Mouse (Mus musculus) lung, embryonic 16.5 days (tissue): Measurements from ENCODE around the gene Cish. TPM values are rescaled to one million over a fixed set of nuclear protein-coding genes. Genes with fewer than 3 reads are reported as not detected.

Source experiments
- ATAC-seq: fragments of 200-750 bp; cut with Nextera tagmentation; 2 replicates; pipeline ENCODE4 v1.8.0; 2017; ENCODE audit warnings: low read depth, mild to moderate bottlenecking, moderate library complexity
- H3K27ac ChIP-seq: fragments of 300-500 bp; sonication (generic); 2 replicates; pipeline ENCODE4 v1.5.1; 2014; ENCODE audit warnings: mild to moderate bottlenecking, control low read depth, low read length
- H3K27me3 ChIP-seq: fragments of 300-500 bp; sonication (generic); 2 replicates; pipeline ENCODE4 v1.6.1; 2014; ENCODE audit warnings: low read depth, low read length, mixed read lengths; ENCODE audit not compliant: control insufficient read depth, insufficient read depth
- H3K36me3 ChIP-seq: fragments of 300-500 bp; sonication (generic); 2 replicates; pipeline ENCODE4 v1.6.1; 2014; ENCODE audit warnings: low read length; ENCODE audit not compliant: control insufficient read depth, insufficient read depth
- H3K4me1 ChIP-seq: fragments of 300-500 bp; sonication (generic); replicated peaks from 2 replicates; pipeline ENCODE4 v1.6.1; 2014; ENCODE audit warnings: low read length, mixed read lengths; ENCODE audit not compliant: control insufficient read depth, insufficient read depth
- H3K4me2 ChIP-seq: fragments of 300-500 bp; sonication (generic); 2 replicates; pipeline ENCODE4 v1.6.1; 2014; ENCODE audit warnings: low read depth, low read length, control low read depth
- H3K4me3 ChIP-seq: fragments of 300-500 bp; sonication (generic); 2 replicates; pipeline ENCODE4 v1.5.1; 2014; ENCODE audit warnings: mild to moderate bottlenecking, low read length, control low read depth
- H3K9ac ChIP-seq: fragments of 300-500 bp; sonication (generic); 2 replicates; pipeline ENCODE4 v1.6.1; 2014; ENCODE audit warnings: low read length, control low read depth
- H3K9me3 ChIP-seq: fragments of 300-500 bp; sonication (generic); 2 replicates; pipeline ENCODE4 v1.6.1; 2016; ENCODE audit warnings: low read length; ENCODE audit not compliant: control insufficient read depth
- WGBS: fragments of 180-500 bp; shearing (Covaris S2); extraction: QIAGEN DNeasy Blood & Tissue Kit; methylation state at CpG from one replicate; pipeline ENCODE4 v1.1.7; 2014; 5-methylcytosine and 5-hydroxymethylcytosine counted together
- polyA plus RNA-seq: library from polyadenylated mRNA; unstranded; fragments of >200 nt; fragmentation: Nextera tagmentation; extraction: Ambion mirVana; gene quantifications from 2 replicates; pipeline ENCODE4 v1.2.1, GENCODE M21; 2015

Cish gene
- polyA plus RNA-seq, 1 experiment from 2014 or later, result 19.3 TPM

DNA sequence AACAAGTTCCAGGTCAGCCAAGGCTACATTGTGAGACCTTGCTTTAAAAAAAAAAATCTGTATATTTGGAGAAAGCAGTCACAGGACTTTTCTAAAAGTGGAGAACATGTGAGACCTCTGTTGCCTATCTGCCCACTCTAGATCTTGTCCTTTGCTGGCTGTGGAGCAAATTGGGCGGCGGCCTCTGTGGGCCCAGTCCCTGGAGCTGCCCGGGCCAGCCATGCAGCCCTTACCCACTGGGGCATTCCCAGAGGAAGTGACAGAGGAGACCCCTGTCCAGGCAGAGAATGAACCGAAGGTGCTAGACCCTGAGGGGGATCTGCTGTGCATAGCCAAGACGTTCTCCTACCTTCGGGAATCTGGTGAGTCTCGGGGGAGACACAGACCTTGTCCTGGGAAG lies 4.0 kb downstream of the Cish start:
- Histone ChIP-seq H3K4me2 (no peak overlapping the region), H3K9ac (no peak overlapping the region), H3K4me3 (no peak overlapping the region), H3K4me1 (peaks cover 21% of the 10 kb centered on the region), H3K27ac (no peak overlapping the region), H3K9me3 (no peaks in the 10 kb centered on the region), H3K27me3 (no peaks in the 10 kb centered on the region), H3K36me3 (peaks cover 14% of the 10 kb centered on the region)
- no peak for ATAC-seq
- WGBS, result 81% methylated on average over 7 of the region's 7 CpGs

DNA sequence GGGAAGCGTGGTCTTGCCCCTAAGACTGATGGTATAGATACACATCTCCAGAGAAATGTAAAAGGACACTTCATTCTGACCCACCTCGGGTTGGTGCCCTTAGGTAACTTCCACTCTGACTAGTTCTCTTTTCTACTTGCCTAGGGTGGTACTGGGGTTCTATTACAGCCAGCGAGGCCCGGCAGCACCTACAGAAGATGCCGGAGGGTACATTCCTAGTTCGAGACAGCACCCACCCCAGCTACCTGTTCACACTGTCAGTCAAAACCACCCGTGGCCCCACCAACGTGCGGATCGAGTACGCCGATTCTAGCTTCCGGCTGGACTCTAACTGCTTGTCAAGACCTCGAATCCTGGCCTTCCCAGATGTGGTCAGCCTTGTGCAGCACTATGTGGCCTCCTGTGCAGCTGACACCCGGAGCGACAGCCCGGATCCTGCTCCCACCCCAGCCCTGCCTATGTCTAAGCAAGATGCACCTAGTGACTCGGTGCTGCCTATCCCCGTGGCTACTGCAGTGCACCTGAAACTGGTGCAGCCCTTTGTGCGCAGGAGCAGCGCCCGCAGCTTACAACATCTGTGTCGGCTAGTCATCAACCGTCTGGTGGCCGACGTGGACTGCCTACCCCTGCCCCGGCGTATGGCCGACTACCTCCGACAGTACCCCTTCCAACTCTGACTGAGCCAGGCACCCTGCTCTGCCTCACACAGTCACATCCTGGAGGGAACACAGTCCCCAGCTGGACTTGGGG lies 4.6 kb downstream of the Cish start:
- WGBS, result 90% methylated on average over 30 of the region's 30 CpGs
- no peak overlapping the region for H3K27ac ChIP-seq
- H3K9me3 ChIP-seq, result no peaks in the 10 kb centered on the region
- no peaks in the 10 kb centered on the region for H3K27me3 ChIP-seq
- no peak overlapping the region for H3K4me2 ChIP-seq
- H3K36me3 ChIP-seq, result peaks cover 14% of the 10 kb centered on the region
- H3K4me1 ChIP-seq, result peaks cover 24% of the 10 kb centered on the region
- ATAC-seq, result no peak
- H3K9ac ChIP-seq, result no peak overlapping the region
- H3K4me3 ChIP-seq, result no peak overlapping the region

DNA sequence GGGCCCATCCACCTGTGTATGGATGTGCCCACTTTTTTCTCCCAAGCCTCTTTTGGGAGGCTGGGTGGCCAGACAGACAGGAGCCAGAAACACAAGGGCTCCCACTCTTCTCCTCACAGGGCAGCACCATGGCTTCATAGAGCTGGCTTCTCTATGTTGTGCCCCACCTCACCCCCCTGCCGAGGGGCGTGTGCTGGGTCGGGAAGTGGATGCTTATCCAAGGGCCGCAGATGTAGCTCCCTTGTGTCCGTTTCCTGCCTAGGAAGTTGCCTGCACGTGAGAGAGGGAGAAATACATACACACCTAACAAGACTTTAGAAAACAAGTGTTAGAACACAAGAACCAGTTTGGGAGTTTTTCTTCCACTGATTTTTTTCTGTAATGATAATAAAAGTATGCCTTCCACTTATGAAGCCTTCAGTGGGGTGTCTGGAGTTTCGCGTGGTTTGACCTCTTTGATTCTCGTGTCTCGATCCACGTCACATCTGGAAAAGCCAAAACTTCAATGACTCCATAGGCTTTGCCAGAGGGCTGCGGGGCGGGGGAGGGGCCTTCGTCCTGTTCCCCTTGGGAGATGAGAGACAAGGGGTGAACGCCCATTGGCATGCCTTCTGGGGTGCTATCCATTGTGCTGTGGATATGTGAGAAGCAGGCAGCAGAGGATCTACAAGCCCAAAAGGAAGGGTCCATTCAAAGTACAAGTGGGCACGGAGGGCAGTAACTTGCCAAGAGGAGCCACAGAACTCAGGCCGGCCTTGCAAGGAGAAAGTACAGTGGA lies 5.9 kb downstream of the Cish start:
- Histone ChIP-seq H3K9ac (no peak overlapping the region), H3K4me2 (no peak overlapping the region), H3K9me3 (no peaks in the 10 kb centered on the region), H3K27ac (peak overlapping the region; percentile 64), H3K4me1 (peaks cover 27% of the 10 kb centered on the region), H3K36me3 (peaks cover 14% of the 10 kb centered on the region), H3K4me3 (no peak overlapping the region), H3K27me3 (no peaks in the 10 kb centered on the region)
- ATAC-seq, result no peak
- WGBS, result 69% methylated on average over 17 of the region's 17 CpGs

DNA sequence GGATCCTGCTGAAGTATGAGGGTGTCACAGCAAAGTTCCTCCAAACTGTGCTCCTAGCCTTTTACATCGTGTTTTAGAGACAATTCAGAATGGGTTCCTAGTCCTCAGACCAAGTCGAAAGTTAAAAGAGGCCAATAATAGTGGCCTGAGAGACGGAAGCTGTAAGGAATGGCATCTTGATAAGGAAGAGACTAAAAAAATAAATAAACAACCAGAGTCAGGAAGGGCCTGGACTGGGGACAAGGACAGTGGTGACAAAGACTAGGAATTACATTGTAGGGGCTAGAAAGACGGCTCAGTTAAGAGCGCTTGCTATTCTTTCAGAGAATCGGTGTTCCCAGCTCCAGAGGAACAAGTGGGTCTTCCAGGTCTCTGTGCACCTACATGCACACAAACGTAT lies 6.8 kb downstream of the Cish start:
- H3K27me3 ChIP-seq, result no peaks in the 10 kb centered on the region
- WGBS, result 44% methylated on average over 7 of the region's 7 CpGs
- no peaks in the 10 kb centered on the region for H3K9me3 ChIP-seq
- H3K4me1 ChIP-seq, result peaks cover 30% of the 10 kb centered on the region
- H3K4me2 ChIP-seq, result no peak overlapping the region
- H3K4me3 ChIP-seq, result no peak overlapping the region
- no peak for ATAC-seq
- H3K27ac ChIP-seq, result peak overlapping the region; percentile 64
- H3K9ac ChIP-seq, result no peak overlapping the region
- H3K36me3 ChIP-seq, result peaks cover 14% of the 10 kb centered on the region

DNA sequence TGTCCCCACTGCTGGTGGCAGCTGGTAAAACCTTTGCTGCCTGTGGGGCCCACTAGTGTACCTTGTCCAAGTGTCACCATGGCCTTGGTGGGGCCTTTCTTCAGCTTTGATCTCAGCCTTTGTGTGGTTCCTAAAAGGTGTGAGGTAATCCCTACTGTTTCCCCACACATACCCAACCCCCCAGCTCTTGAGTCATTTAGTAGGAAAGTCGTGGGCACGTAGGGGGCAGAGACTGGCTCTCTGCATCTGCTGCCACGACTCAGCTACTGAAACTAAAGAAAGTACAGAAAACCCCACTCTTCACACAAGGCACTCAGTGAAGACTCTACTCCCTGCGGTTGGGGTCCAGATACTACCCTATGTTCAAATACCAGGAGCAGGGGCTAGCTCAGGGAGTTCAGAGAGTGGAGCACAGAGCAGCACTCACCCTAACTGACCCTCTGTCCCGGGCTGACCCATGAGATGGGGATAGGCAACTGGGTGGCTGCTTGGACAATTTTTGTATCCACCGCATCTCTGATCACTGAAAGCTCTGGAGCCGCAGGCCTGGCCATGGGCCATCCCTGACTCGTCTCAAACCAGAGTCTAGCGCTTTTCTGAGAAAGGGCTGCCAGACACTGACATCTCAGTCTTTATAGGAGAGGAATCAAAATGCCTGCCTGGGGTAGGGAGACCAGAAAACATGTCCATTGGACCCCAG lies 7.4 kb downstream of the Cish start:
- Histone ChIP-seq H3K9ac (no peak overlapping the region; the same call in 1 of the 2 replicates), H3K27me3 (no peaks in the 10 kb centered on the region), H3K4me3 (no peak overlapping the region), H3K4me1 (peaks cover 32% of the 10 kb centered on the region), H3K9me3 (no peaks in the 10 kb centered on the region), H3K36me3 (peaks cover 14% of the 10 kb centered on the region), H3K4me2 (no peak overlapping the region), H3K27ac (peak overlapping the region; percentile 64; the same call in 1 of the 2 replicates)
- ATAC-seq, result no peak
- 66% methylated on average over 9 of the region's 9 CpGs for WGBS

DNA sequence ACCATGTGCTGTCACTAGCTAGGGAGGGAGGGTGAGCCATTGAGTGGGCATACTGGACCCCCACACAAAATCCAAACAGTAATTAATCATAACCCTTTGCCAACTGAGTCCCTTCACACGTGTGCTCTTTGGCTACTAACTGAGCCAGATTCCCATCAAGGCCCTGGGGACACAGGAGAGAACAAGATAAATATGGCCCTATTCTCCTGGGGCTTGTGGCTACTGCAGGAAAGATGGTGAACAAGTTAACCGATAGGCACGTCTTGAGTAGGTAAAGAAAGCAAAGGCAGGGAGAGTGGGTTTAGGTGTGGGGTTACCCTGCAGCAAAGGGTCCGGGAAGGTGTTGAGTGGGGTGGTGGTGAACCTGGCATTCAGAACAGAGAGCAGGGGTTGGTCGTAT lies 8.1 kb downstream of the Cish start:
- Histone ChIP-seq H3K9me3 (no peaks in the 10 kb centered on the region), H3K27ac (no peak overlapping the region), H3K27me3 (no peaks in the 10 kb centered on the region), H3K9ac (no peak overlapping the region), H3K36me3 (peaks cover 14% of the 10 kb centered on the region), H3K4me2 (no peak overlapping the region), H3K4me1 (peaks cover 36% of the 10 kb centered on the region), H3K4me3 (no peak overlapping the region)
- 78% methylated on average over 5 of the region's 5 CpGs for WGBS
- no peak for ATAC-seq

DNA sequence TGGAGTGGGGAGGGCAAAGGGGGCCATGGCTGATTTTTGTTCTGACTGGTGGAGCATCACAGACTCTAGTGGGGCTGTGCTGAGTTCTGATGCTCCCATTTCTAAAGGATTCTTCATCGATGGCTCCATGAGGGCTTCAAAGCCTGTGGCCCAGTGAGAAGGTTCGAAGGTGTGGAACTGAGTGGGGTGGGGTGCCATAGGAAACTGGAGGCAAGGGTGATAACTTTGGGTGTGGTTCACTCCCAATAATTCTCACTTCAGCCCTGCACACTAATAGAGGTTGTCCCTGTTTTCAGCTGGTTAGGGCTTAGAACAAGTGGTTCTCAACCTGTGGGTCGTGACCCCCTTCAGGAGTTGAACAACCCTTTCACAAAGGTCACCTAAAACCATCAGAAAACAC lies 8.6 kb downstream of the Cish start:
- Histone ChIP-seq H3K9ac (no peak overlapping the region), H3K4me3 (no peak overlapping the region), H3K9me3 (no peaks in the 10 kb centered on the region), H3K4me1 (peaks cover 36% of the 10 kb centered on the region), H3K27me3 (no peaks in the 10 kb centered on the region), H3K27ac (no peak overlapping the region), H3K36me3 (peaks cover 14% of the 10 kb centered on the region), H3K4me2 (no peak overlapping the region)
- ATAC-seq, result no peak
- WGBS, result 91% methylated on average over 3 of the region's 3 CpGs

DNA sequence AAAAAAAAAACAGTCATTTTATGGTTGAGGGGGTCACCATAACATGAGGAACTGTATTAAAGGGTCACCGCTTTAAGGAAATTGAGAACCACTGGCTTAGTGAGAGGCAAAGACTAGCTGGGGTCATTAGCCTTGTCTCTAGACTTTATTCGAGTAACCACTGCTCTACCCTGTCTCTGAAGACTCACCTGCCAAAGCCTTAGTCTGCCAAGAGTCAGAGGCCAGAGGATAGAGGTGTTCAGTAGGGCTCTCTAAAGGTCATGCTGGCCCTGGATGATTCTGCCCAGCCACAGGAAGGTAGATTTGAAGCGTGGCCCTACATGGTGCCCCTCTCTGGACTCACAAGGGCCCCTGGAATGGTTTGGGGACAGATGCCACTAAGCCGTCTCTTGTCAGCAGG lies 9.2 kb downstream of the Cish start:
- Histone ChIP-seq H3K4me1 (peaks cover 36% of the 10 kb centered on the region), H3K27me3 (no peaks in the 10 kb centered on the region), H3K9ac (peak overlapping the region; percentile 33; the same call in 1 of the 2 replicates), H3K4me2 (no peak overlapping the region), H3K9me3 (no peaks in the 10 kb centered on the region), H3K4me3 (no peak overlapping the region), H3K36me3 (peaks cover 14% of the 10 kb centered on the region), H3K27ac (peak overlapping the region; percentile 90)
- no peak for ATAC-seq
- 66% methylated on average over 4 of the region's 4 CpGs for WGBS
